Mouse (Mus musculus): ENCODE measurements around the gene Taar7b. TPM values are rescaled to one million over a fixed set of nuclear protein-coding genes. Genes with fewer than 3 reads are reported as not detected.

Gene Taar7b
- polyA plus RNA-seq, 1 experiment from 2014 or later: not detected

- H3K4me1 ChIP-seq (replicated peaks; ENCODE audit: insufficient read depth, low read length): no peaks in the 10 kb centered on the region
- H3K27ac ChIP-seq: no peak within 1 kb of the TSS
- 83% methylated on average over 3 of the region's 3 CpGs for WGBS
- no peak for DNase-seq (ENCODE audit: low spot score)
- TF ChIP-seq CTCF (IDR thresholded peaks at IDR 0.05; ENCODE audit: low read depth): no peak
- no peaks in the 10 kb centered on the region for H3K9me3 ChIP-seq (replicated peaks; ENCODE audit: low read length)
- H3K4me3 ChIP-seq (replicated peaks; ENCODE audit: low read depth, low read length): no peak within 1 kb of the TSS
- no peak for ATAC-seq (replicated peaks; ENCODE audit: low FRiP score, low read depth)
- no peaks in the 10 kb centered on the region for H3K27me3 ChIP-seq (ENCODE audit: insufficient read depth, low read length)
- H3K9ac ChIP-seq (ENCODE audit: low read depth, low read length): no peak within 1 kb of the TSS
- no peak within 1 kb of the TSS for H3K4me2 ChIP-seq (ENCODE audit: low read length)
- no peaks in the 10 kb centered on the region for H3K36me3 ChIP-seq (ENCODE audit: insufficient read depth, low read length)
These were observed 6.4 kb upstream of the Taar7b start, which contains the start of gene Taar7a for GRCm38 (mm10) chr10:23993381-23993780. Taar7a (minus strand) TSS chr10:23993481.

GRCm38 (mm10) chr10:24006442-24006841 is 6.7 kb downstream of the Taar7b start:
- no peak overlapping the region for H3K4me2 ChIP-seq (ENCODE audit: low read length)
- DNase-seq (ENCODE audit: low spot score) (no peak), ATAC-seq (replicated peaks; ENCODE audit: low FRiP score, low read depth) (no peak)
- WGBS: 70% methylated on average over 1 of the region's 1 CpGs
- no peaks in the 10 kb centered on the region for H3K9me3 ChIP-seq (replicated peaks; ENCODE audit: low read length)
- no peaks in the 10 kb centered on the region for H3K4me1 ChIP-seq (replicated peaks; ENCODE audit: insufficient read depth, low read length)
- no peak overlapping the region for H3K27ac ChIP-seq
- no peak overlapping the region for H3K4me3 ChIP-seq (replicated peaks; ENCODE audit: low read depth, low read length)
- TF ChIP-seq CTCF (IDR thresholded peaks at IDR 0.05; ENCODE audit: low read depth): no peak
- H3K27me3 ChIP-seq (ENCODE audit: insufficient read depth, low read length): no peaks in the 10 kb centered on the region
- H3K36me3 ChIP-seq (ENCODE audit: insufficient read depth, low read length): no peaks in the 10 kb centered on the region
- no peak overlapping the region for H3K9ac ChIP-seq (ENCODE audit: low read depth, low read length)

GRCm38 (mm10) chr10:24007034-24007433 is 7.3 kb downstream of the Taar7b start:
- no peak overlapping the region for H3K4me3 ChIP-seq (replicated peaks; ENCODE audit: low read depth, low read length)
- H3K9ac ChIP-seq (ENCODE audit: low read depth, low read length): no peak overlapping the region
- WGBS: 56% methylated on average over 2 of the region's 2 CpGs
- H3K9me3 ChIP-seq (replicated peaks; ENCODE audit: low read length): no peaks in the 10 kb centered on the region
- DNase-seq (ENCODE audit: low spot score) (no peak), ATAC-seq (replicated peaks; ENCODE audit: low FRiP score, low read depth) (no peak)
- H3K27me3 ChIP-seq (ENCODE audit: insufficient read depth, low read length): no peaks in the 10 kb centered on the region
- TF ChIP-seq CTCF (IDR thresholded peaks at IDR 0.05; ENCODE audit: low read depth): no peak
- H3K4me1 ChIP-seq (replicated peaks; ENCODE audit: insufficient read depth, low read length): no peaks in the 10 kb centered on the region
- H3K27ac ChIP-seq: no peak overlapping the region
- H3K4me2 ChIP-seq (ENCODE audit: low read length): no peak overlapping the region
- no peaks in the 10 kb centered on the region for H3K36me3 ChIP-seq (ENCODE audit: insufficient read depth, low read length)

GRCm38 (mm10) chr10:24008143-24008542 is 8.4 kb downstream of the Taar7b start:
- Histone ChIP-seq H3K9ac (ENCODE audit: low read depth, low read length) (no peak overlapping the region), H3K27me3 (ENCODE audit: insufficient read depth, low read length) (no peaks in the 10 kb centered on the region)

GRCm38 (mm10) chr10:24026922-24027321 is 27.2 kb downstream of the Taar7b start, which contains the start of gene Taar7d:
Taar7d (plus strand) TSS chr10:24027222.
- TF ChIP-seq CTCF (IDR thresholded peaks at IDR 0.05; ENCODE audit: low read depth): no peak
- no peaks in the 10 kb centered on the region for H3K4me1 ChIP-seq (replicated peaks; ENCODE audit: insufficient read depth, low read length)
- no peak within 1 kb of the TSS for H3K27ac ChIP-seq
- DNase-seq (ENCODE audit: low spot score): no peak
- ATAC-seq (replicated peaks; ENCODE audit: low FRiP score, low read depth): no peak
- H3K36me3 ChIP-seq (ENCODE audit: insufficient read depth, low read length): no peaks in the 10 kb centered on the region
- no peak within 1 kb of the TSS for H3K4me3 ChIP-seq (replicated peaks; ENCODE audit: low read depth, low read length)
- H3K9me3 ChIP-seq (replicated peaks; ENCODE audit: low read length): no peaks in the 10 kb centered on the region
- no peak within 1 kb of the TSS for H3K4me2 ChIP-seq (ENCODE audit: low read length)
- H3K27me3 ChIP-seq (ENCODE audit: insufficient read depth, low read length): no peaks in the 10 kb centered on the region
- no peak within 1 kb of the TSS for H3K9ac ChIP-seq (ENCODE audit: low read depth, low read length)

More at GRCm38 (mm10) chr10:24008143-24008542, 8.4 kb downstream of the Taar7b start:
- 89% methylated on average over 1 of the region's 1 CpGs for WGBS
- H3K36me3 ChIP-seq (ENCODE audit: insufficient read depth, low read length): no peaks in the 10 kb centered on the region
- DNase-seq (ENCODE audit: low spot score) (no peak), ATAC-seq (replicated peaks; ENCODE audit: low FRiP score, low read depth) (no peak)
- no peak for TF ChIP-seq CTCF (IDR thresholded peaks at IDR 0.05; ENCODE audit: low read depth)
- no peaks in the 10 kb centered on the region for H3K9me3 ChIP-seq (replicated peaks; ENCODE audit: low read length)
- no peak overlapping the region for H3K4me2 ChIP-seq (ENCODE audit: low read length)
- H3K4me1 ChIP-seq (replicated peaks; ENCODE audit: insufficient read depth, low read length): no peaks in the 10 kb centered on the region
- no peak overlapping the region for H3K4me3 ChIP-seq (replicated peaks; ENCODE audit: low read depth, low read length)
- H3K27ac ChIP-seq: no peak overlapping the region

GRCm38 (mm10) chr10:24031347-24031746 is 31.6 kb downstream of the Taar7b start:
- no peaks in the 10 kb centered on the region for H3K9me3 ChIP-seq (replicated peaks; ENCODE audit: low read length)
- ATAC-seq (replicated peaks; ENCODE audit: low FRiP score, low read depth): no peak

GRCm38 (mm10) chr10:24037314-24037713 is 37.6 kb downstream of the Taar7b start, which contains the start of gene Taar7e:
Taar7e (plus strand) TSS chr10:24037614.
- Histone ChIP-seq H3K36me3 (ENCODE audit: insufficient read depth, low read length) (no peaks in the 10 kb centered on the region), H3K4me2 (ENCODE audit: low read length) (no peak within 1 kb of the TSS), H3K9me3 (replicated peaks; ENCODE audit: low read length) (no peaks in the 10 kb centered on the region), H3K4me3 (replicated peaks; ENCODE audit: low read depth, low read length) (no peak within 1 kb of the TSS), H3K27ac (no peak within 1 kb of the TSS), H3K4me1 (replicated peaks; ENCODE audit: insufficient read depth, low read length) (no peaks in the 10 kb centered on the region), H3K9ac (ENCODE audit: low read depth, low read length) (no peak within 1 kb of the TSS), H3K27me3 (ENCODE audit: insufficient read depth, low read length) (no peaks in the 10 kb centered on the region)
- DNase-seq (ENCODE audit: low spot score) (no peak), ATAC-seq (replicated peaks; ENCODE audit: low FRiP score, low read depth) (no peak)
- 92% methylated on average over 2 of the region's 2 CpGs for WGBS
- TF ChIP-seq CTCF (IDR thresholded peaks at IDR 0.05; ENCODE audit: low read depth): no peak

More at GRCm38 (mm10) chr10:24031347-24031746, 31.6 kb downstream of the Taar7b start:
- Histone ChIP-seq H3K27ac (no peak overlapping the region), H3K27me3 (ENCODE audit: insufficient read depth, low read length) (no peaks in the 10 kb centered on the region), H3K9ac (ENCODE audit: low read depth, low read length) (no peak overlapping the region), H3K4me2 (ENCODE audit: low read length) (no peak overlapping the region), H3K4me3 (replicated peaks; ENCODE audit: low read depth, low read length) (no peak overlapping the region), H3K4me1 (replicated peaks; ENCODE audit: insufficient read depth, low read length) (no peaks in the 10 kb centered on the region), H3K36me3 (ENCODE audit: insufficient read depth, low read length) (no peaks in the 10 kb centered on the region)
- no peak for TF ChIP-seq CTCF (IDR thresholded peaks at IDR 0.05; ENCODE audit: low read depth)
- DNase-seq (ENCODE audit: low spot score): no peak
